Mouse (Mus musculus) megakaryocyte, embryonic 14.5 days (primary cell): Measurements from ENCODE around the gene Tfip11.

Experiments
- FLI1 ChIP-seq: IDR thresholded peaks from 2 replicates; pipeline ENCODE4 v1.6.1; 2012; ENCODE audit warnings: low read length, inconsistent platforms, mixed read lengths
- GATA1 ChIP-seq: IDR thresholded peaks from 3 replicates; pipeline ENCODE4 v1.6.1; 2012; ENCODE audit warnings: mixed read lengths, low read length, inconsistent platforms, borderline replicate concordance

- TF ChIP-seq FLI1 (no peak), GATA1 (no peak)
These were observed 44.5 kb upstream of the Tfip11 start for GRCm38 (mm10) chr5:112281676-112282075.
